Mouse (Mus musculus) adrenal gland, adult (tissue): ENCODE data around the gene Ubr4.
A peak's percentile ranks its signal among the peaks of the same experiment; 100 is the strongest.
"Not testable (repeated sequence)": the region's sequence is repeated elsewhere in the genome, so short reads cannot be mapped to it uniquely, and the experiment has no call there.

ENCODE experiments used
- DNase-seq, 2 experiments: peaks; one replicate each; pipeline ENCODE4 v3.0.0; 2022 to 2023; ENCODE audit warnings: low spot score in 1 of 2; ENCODE audit not compliant: inconsistent age in 2 of 2

The Ubr4 gene

GRCm38 (mm10) chr4:139352832-139353231 is 423 bp downstream of the Ubr4 start:
- no peak for DNase-seq

DNA sequence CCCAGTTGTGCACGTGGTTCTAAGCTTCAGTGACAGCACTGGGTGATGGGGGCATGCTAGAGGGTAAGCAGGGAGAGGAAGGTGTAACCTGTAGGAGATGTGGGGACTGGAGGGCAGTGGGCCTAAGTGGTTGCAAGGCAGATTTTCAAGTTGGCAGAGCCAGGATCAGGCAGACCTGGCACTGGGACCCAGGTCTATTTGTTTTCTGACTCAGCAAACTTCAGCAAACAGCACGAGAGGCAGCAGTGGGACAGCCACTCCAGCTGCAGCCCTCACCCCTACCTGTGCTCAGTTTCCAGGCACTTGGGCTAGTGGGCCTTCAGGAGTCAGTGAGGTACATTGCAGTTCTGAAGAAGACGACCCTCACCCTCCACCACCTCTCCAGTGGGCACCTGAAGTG is 4.8 kb downstream of the Ubr4 start:
- DNase-seq: no peak

- no peak for DNase-seq
Observed at GRCm38 (mm10) chr4:139360761-139361548, 8.5 kb downstream of the Ubr4 start.

DNA sequence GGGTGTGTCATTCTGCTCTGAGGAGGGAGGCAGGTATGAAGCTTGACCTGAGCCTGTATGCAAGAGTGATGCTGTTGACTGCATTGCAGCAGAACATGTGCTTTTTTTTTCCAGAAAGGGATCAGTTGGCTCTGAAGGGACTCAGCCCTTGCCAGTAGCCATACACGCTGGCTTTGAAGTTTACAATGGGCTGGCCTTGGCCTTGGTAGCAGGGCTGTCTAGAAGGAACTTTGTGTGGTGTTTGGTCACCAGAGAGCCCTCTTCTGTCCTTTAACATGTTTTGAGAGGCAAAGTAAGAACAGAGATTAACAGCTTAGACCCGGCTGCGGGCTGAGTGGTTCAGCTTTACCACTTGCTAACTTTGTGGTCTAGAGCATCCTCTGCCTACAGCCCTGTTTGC is 14.9 kb downstream of the Ubr4 start:
- DNase-seq: peak; percentile 70 to 71

DNA sequence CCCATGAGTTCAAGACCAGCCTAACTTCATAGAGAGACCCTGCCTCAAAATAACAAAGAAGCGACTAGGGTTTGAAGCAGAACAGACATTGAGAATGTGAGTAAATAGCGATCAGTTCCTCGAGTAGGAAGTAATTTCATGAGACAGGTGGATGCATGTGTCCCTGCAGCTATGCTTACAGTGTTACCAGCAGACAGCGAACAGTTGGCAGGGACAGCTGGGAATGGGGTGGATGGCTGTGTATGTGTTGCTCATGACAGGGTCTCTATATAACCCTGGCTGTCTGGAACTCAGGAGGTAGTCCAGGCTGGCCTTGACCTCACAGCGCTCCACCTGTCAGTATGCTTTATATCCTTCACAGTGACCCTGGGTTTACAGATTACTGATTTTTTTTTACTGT is 15.6 kb downstream of the Ubr4 start:
- no peak for DNase-seq

- no peak for DNase-seq
Observed at GRCm38 (mm10) chr4:139373130-139373529, 20.7 kb downstream of the Ubr4 start.

- no peak for DNase-seq
Observed at GRCm38 (mm10) chr4:139373531-139373930, 21.1 kb downstream of the Ubr4 start.

DNA sequence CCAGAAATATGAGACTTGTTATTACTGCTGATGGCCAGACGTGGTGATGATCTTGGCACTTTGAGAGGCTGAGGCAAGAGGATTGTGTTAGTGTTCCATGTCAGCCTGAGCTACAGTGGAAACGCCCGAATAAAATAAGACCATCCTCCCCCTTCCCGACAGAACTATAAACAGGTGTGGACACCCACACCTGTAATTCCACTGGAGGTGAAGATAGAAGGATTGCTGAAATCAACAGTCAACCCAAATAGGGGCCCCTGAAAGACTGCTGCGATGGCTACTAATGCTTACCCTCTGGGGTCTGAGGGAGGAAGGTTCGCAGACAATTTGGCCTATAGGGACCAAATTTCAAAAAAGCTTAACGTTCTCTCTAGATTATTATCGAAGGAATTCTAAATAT is 27.3 kb downstream of the Ubr4 start:
- DNase-seq: peak in 1 of 2 experiments; percentile 44

- peak; percentile 100 for DNase-seq
Observed at GRCm38 (mm10) chr4:139380207-139380748, 27.9 kb downstream of the Ubr4 start.

- no peak for DNase-seq
Observed at GRCm38 (mm10) chr4:139380775-139381451, 28.5 kb downstream of the Ubr4 start.

- DNase-seq: no peak
Observed at GRCm38 (mm10) chr4:139381452-139381845, 29.0 kb downstream of the Ubr4 start.

DNA sequence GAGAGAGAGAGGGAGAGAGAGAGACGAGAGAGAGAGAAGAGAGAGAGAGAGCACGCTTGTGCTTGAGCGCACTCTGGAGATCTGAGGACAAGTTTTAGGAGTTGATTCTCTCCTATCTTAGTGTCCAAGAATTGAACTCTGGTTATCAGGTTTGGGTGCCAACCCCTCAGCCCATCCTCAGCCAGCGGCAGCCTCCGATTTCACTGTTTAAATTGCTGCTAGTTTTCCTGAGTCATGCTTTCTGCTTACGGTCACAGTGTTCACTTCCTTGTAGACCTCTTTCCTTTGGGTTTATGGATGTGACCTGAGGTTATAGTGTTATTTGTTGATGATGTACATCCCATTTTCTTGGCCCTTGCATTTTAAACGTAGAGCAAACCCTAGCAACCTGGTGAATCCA is 29.8 kb downstream of the Ubr4 start:
- no peak for DNase-seq

GRCm38 (mm10) chr4:139385841-139386240 is 33.4 kb downstream of the Ubr4 start:
- not testable (repeated sequence) for DNase-seq

GRCm38 (mm10) chr4:139386869-139387319 is 34.5 kb downstream of the Ubr4 start:
- peak; percentile 44 to 77 for DNase-seq

GRCm38 (mm10) chr4:139389557-139389956 is 37.1 kb downstream of the Ubr4 start:
- no peak for DNase-seq

DNA sequence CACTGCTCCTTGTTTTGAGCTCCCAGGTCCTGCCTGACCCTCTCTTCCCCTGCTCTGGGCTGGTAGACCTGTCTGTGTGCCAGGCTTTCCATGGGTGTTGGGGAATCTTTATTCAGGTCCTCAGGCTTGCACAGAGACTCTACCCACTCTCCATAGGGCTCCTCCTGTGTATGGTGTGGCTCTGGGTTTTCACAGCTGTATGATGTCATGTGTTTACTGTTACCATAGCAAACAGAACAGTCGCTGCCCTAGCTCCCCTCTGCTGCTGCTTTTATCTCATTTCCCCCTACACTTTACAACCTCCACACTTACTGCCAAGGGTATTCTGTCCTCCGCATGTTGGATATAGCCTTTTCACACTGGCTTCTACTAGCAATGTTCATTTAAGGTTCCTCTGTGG is 43.0 kb downstream of the Ubr4 start:
- DNase-seq: no peak

- no peak for DNase-seq
Observed at GRCm38 (mm10) chr4:139400487-139400886, 48.1 kb downstream of the Ubr4 start.

- no peak for DNase-seq
Observed at GRCm38 (mm10) chr4:139403214-139403613, 50.8 kb downstream of the Ubr4 start.

- peak; percentile 92 to 93 for DNase-seq
Observed at GRCm38 (mm10) chr4:139411351-139411750, 58.9 kb downstream of the Ubr4 start.

- DNase-seq: no peak
Observed at GRCm38 (mm10) chr4:139417868-139418267, 65.5 kb downstream of the Ubr4 start.

DNA sequence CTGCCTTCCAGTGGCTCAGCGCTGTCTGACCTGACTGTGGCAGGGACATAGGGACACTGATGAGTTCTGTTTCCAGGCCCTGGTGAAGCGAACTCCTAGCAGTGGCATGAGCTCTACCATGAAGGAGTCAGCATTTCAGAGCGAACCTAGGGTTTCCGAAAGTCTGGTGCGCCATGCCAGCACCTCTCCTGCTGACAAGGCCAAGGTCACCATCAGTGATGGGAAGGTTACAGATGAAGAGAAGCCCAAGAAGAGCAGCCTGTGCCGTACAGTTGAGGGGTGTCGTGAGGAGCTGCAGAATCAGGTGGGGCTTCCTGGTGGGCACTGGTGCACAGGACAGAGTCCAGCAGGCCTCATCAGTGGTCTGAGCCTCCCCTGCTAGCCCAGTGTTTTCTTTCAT is 69.2 kb downstream of the Ubr4 start:
- DNase-seq: peak; percentile 58 to 66

DNA sequence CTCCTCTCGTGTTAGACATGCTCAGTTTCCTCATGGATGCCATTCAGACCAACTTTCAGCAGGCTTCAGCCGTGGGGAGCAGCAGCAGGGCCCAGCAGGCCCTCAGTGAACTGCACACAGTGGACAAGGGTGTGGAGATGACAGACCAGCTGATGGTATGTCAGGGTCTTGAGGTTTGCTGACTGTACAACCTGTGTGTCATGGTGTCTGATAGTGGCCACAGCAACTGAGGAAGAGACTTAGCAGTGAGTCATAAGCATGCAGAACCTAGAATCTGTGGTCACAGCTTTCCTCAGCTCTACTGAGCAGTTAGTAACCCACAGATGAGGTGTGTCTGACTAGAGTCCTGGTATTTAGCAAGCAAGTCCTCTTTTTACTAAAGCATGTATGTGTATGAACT is 70.0 kb downstream of the Ubr4 start:
- peak in 1 of 2 experiments; percentile 44 for DNase-seq
